Mouse (Mus musculus): ENCODE measurements at regions not wholly inside any gene's neighbourhood (a gene's known extent, or its start where the extent isn't known, plus 50 kb on each side); places are given as distances from the start of the nearest gene placed in this dataset.

GRCm38 (mm10) chr13:71460607-71461006 lies 502.9 kb downstream of the Irx1 start:
- TF ChIP-seq POLR2A (IDR thresholded peaks at IDR 0.05; ENCODE audit: borderline replicate concordance, extremely low read depth, insufficient read depth, insufficient read length, poor library complexity, severe bottlenecking) (no peak), CTCF (IDR thresholded peaks at IDR 0.05; ENCODE audit: borderline replicate concordance, extremely low read depth, insufficient read depth, insufficient read length) (no peak)
